Mouse (Mus musculus) liver, postnatal 0 days (tissue): Measurements from ENCODE around the gene Aqp9.

Experiments
- CTCF ChIP-seq: sonication (generic); IDR thresholded peaks from 2 replicates; pipeline ENCODE4 v1.5.1; 2016; ENCODE audit warnings: antibody characterized with exemption, low read depth
- EP300 ChIP-seq: IDR thresholded peaks from 2 replicates; pipeline ENCODE4 v1.6.1; 2016; ENCODE audit warnings: antibody characterized with exemption, low read depth, mild to moderate bottlenecking

DNA sequence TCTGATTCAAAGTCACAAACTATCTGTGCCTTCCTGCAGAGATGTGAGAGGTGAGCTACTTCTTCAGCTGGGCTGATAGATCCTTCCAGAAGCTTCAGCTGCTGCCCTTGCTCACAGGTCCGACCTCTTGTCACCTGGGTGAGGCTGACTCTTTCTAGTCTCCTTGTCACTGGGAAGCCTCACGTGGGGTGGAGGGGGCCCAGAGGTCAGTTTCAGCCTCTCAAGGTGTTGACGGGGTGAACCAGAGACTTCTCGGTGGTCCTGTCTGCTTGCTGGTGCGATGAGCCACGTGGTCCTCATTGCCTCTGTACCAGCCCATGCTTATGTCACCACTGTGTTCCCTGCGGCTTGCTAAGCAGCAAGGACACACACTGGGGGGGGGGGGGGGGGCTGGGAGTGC lies 96.0 kb downstream of the Aqp9 start:
- TF ChIP-seq CTCF, result no peak
- TF ChIP-seq EP300, result no peak
